Mouse (Mus musculus) stomach, postnatal 0 days (tissue): ENCODE measurements at regions not wholly inside any gene's neighbourhood (a gene's known extent, or its start where the extent isn't known, plus 50 kb on each side); places are given as distances from the start of the nearest gene placed in this dataset.

Experiments used
- ATAC-seq: fragments of 200-750 bp; cut with Nextera tagmentation; 2 replicates; pipeline ENCODE4 v1.8.0; 2017; ENCODE audit not compliant: low FRiP score, low TSS enrichment
- DNase-seq: peaks from one replicate; pipeline ENCODE4 v3.0.0-alpha.2; 2016; ENCODE audit warnings: low spot score
- H3K27ac ChIP-seq: fragments of 300-500 bp; sonication (generic); replicated peaks from 2 replicates; pipeline ENCODE4 v1.5.1; 2014; ENCODE audit warnings: mild to moderate bottlenecking, control low read depth
- H3K27me3 ChIP-seq: fragments of 300-500 bp; sonication (generic); 2 replicates; pipeline ENCODE4 v1.6.1; 2014; ENCODE audit warnings: low read length; ENCODE audit not compliant: control insufficient read depth, insufficient read depth
- H3K36me3 ChIP-seq: fragments of 300-500 bp; sonication (generic); 2 replicates; pipeline ENCODE4 v1.6.1; 2014; ENCODE audit warnings: low read length, mixed read lengths; ENCODE audit not compliant: control insufficient read depth, insufficient read depth
- H3K4me1 ChIP-seq: fragments of 300-500 bp; sonication (generic); replicated peaks from 2 replicates; pipeline ENCODE4 v1.6.1; 2014; ENCODE audit warnings: antibody characterized with exemption; ENCODE audit not compliant: control insufficient read depth, insufficient read depth
- H3K4me2 ChIP-seq: fragments of 300-500 bp; sonication (generic); replicated peaks from 2 replicates; pipeline ENCODE4 v1.6.1; 2014; ENCODE audit warnings: low read depth, mild to moderate bottlenecking, control low read depth, moderate library complexity
- H3K4me3 ChIP-seq: fragments of 300-500 bp; sonication (generic); 2 replicates; pipeline ENCODE4 v1.5.1; 2014; ENCODE audit warnings: low read depth, low read length, control low read depth
- H3K9ac ChIP-seq: fragments of 300-500 bp; sonication (generic); 2 replicates; pipeline ENCODE4 v1.6.1; 2014; ENCODE audit warnings: mild to moderate bottlenecking, low read length, control low read depth, mixed read lengths
- H3K9me3 ChIP-seq: fragments of 300-500 bp; sonication (generic); 2 replicates; pipeline ENCODE4 v1.6.1; 2016; ENCODE audit warnings: low read length; ENCODE audit not compliant: control insufficient read depth
- CTCF ChIP-seq: IDR thresholded peaks from 2 replicates; pipeline ENCODE4 v1.5.1; 2016; ENCODE audit warnings: antibody characterized with exemption, low read depth, mild to moderate bottlenecking, moderate library complexity
- EP300 ChIP-seq: optimal IDR thresholded peaks from 2 replicates; pipeline ENCODE3; 2016; ENCODE audit warnings: antibody characterized with exemption
- WGBS: fragments of 180-500 bp; shearing (Covaris S2); extraction: QIAGEN DNeasy Blood & Tissue Kit; methylation state at CpG from one replicate; pipeline ENCODE4 v1.1.7; 2014; 5-methylcytosine and 5-hydroxymethylcytosine counted together

GRCm38 (mm10) chr1:71948686-71949085, 263.4 kb downstream of the Mreg start:
- no peak overlapping the region for H3K4me3 ChIP-seq
- 74% methylated on average over 4 of the region's 4 CpGs for whole genome bisulfite sequencing
- ATAC-seq, result no peak
- DNase-seq, result no peak
- no peak overlapping the region for H3K27ac ChIP-seq
- no peaks in the 10 kb centered on the region for H3K27me3 ChIP-seq
- no peak for TF ChIP-seq CTCF
- no peak for TF ChIP-seq EP300
- H3K4me2 ChIP-seq, result no peak overlapping the region
- H3K9ac ChIP-seq, result no peak overlapping the region
- no peaks in the 10 kb centered on the region for H3K36me3 ChIP-seq
- H3K9me3 ChIP-seq, result no peaks in the 10 kb centered on the region
- no peaks in the 10 kb centered on the region for H3K4me1 ChIP-seq

- Histone ChIP-seq H3K4me2 (no peak overlapping the region), H3K9ac (no peak overlapping the region), H3K9me3 (no peaks in the 10 kb centered on the region), H3K4me1 (no peaks in the 10 kb centered on the region), H3K4me3 (no peak overlapping the region), H3K36me3 (no peaks in the 10 kb centered on the region), H3K27me3 (no peaks in the 10 kb centered on the region), H3K27ac (no peak overlapping the region)
- ATAC-seq (no peak), DNase-seq (no peak)
- TF ChIP-seq EP300 (no peak), CTCF (no peak)
- 78% methylated on average over 2 of the region's 2 CpGs for WGBS
These were observed 264.6 kb downstream of the Mreg start for GRCm38 (mm10) chr1:71947506-71947905.

DNA sequence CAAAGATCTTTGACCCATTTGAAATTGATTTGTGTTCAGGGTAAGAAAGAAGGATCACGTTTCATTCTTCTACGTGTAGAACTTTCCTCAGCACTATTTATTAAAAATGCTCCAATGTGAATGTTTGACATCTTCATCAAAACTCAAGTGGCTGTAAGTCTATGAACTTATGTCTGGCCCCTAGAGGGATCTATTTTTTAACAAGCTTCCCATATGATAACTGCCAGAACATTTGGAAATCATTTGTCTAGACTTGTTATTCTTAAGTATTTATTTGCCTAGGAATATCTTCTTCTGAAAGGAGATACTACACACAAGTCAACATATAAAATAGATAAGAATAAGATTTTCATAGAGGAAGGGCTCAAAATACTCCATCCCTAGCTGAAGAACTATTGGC, 265.2 kb downstream of the Mreg start:
- no peak for TF ChIP-seq CTCF
- TF ChIP-seq EP300, result no peak
- 45% methylated on average over 2 of the region's 2 CpGs for WGBS
- H3K4me3 ChIP-seq, result no peak overlapping the region
- ATAC-seq (no peak), DNase-seq (no peak)
- H3K4me2 ChIP-seq, result no peak overlapping the region
- no peaks in the 10 kb centered on the region for H3K36me3 ChIP-seq
- no peaks in the 10 kb centered on the region for H3K27me3 ChIP-seq
- no peak overlapping the region for H3K27ac ChIP-seq
- H3K4me1 ChIP-seq, result no peaks in the 10 kb centered on the region
- H3K9me3 ChIP-seq, result no peaks in the 10 kb centered on the region
- no peak overlapping the region for H3K9ac ChIP-seq

GRCm38 (mm10) chr1:71945070-71945469, 267.0 kb downstream of the Mreg start:
- Histone ChIP-seq H3K36me3 (no peaks in the 10 kb centered on the region), H3K4me1 (no peaks in the 10 kb centered on the region), H3K27me3 (no peaks in the 10 kb centered on the region), H3K27ac (no peak overlapping the region), H3K9ac (no peak overlapping the region), H3K4me3 (no peak overlapping the region), H3K4me2 (no peak overlapping the region), H3K9me3 (no peaks in the 10 kb centered on the region)
- TF ChIP-seq EP300 (no peak), CTCF (no peak)
- DNase-seq (peak; percentile 42), ATAC-seq (peak; percentile 67; the same call in 1 of the 2 replicates)
- 59% methylated on average over 6 of the region's 6 CpGs for WGBS

DNA sequence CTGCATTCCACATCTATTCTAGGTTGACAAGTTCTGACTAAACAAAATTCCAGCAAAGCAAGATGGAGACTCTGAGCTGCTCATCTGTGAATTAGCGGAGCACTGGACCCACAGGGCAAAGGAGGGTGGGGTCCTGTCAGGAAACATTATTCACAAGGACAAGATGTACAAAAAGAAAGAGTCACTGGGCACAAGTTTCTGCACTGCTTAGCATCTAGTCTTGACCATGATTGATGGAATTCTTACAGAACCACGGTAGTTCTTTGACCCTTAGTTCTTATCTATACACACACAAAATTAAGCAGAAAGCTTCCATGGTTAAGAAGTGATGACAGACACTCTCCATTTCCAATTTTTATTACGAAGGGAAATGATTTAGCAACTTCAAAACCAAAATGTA, 267.6 kb downstream of the Mreg start:
- no peak for DNase-seq
- Histone ChIP-seq H3K9me3 (no peaks in the 10 kb centered on the region), H3K4me2 (no peak overlapping the region), H3K4me1 (no peaks in the 10 kb centered on the region), H3K27ac (no peak overlapping the region), H3K9ac (no peak overlapping the region), H3K36me3 (no peaks in the 10 kb centered on the region), H3K4me3 (no peak overlapping the region), H3K27me3 (no peaks in the 10 kb centered on the region)
- TF ChIP-seq EP300, result no peak
- no peak for TF ChIP-seq CTCF
- ATAC-seq, result no peak
- WGBS, result 50% methylated on average over 3 of the region's 3 CpGs

- no peak overlapping the region for H3K4me2 ChIP-seq
- no peak for DNase-seq
- H3K27ac ChIP-seq, result no peak overlapping the region
- no peaks in the 10 kb centered on the region for H3K9me3 ChIP-seq
- H3K9ac ChIP-seq, result no peak overlapping the region
- no peaks in the 10 kb centered on the region for H3K36me3 ChIP-seq
- H3K27me3 ChIP-seq, result no peaks in the 10 kb centered on the region
- no peaks in the 10 kb centered on the region for H3K4me1 ChIP-seq
- TF ChIP-seq CTCF (no peak), EP300 (no peak)
- ATAC-seq, result no peak
- H3K4me3 ChIP-seq, result no peak overlapping the region
These were observed 270.0 kb downstream of the Mreg start for GRCm38 (mm10) chr1:71942145-71942544.

DNA sequence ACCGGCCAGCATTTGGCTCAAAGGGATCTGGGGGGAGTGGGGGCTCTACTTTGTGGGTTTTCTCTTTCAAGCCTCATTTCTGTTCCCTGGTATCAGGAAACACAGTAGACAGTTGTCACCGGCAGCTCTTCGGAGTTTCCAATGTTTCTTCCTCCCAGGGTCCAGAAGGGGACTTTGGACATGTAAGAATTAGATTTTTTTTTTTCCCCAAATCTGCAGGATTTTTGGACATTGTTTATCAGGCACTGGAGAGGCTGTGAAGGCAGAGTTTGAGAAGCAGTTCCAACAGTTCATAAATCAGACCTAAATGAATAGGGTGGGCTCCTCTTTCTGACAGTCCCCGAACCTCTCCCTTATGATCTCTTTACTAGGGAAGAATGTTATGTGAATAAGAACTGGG, 270.4 kb downstream of the Mreg start:
- ATAC-seq (no peak), DNase-seq (no peak)
- WGBS, result 71% methylated on average over 4 of the region's 4 CpGs
- Histone ChIP-seq H3K27ac (no peak overlapping the region), H3K4me2 (no peak overlapping the region), H3K9me3 (no peaks in the 10 kb centered on the region), H3K36me3 (no peaks in the 10 kb centered on the region), H3K27me3 (no peaks in the 10 kb centered on the region), H3K4me1 (no peaks in the 10 kb centered on the region), H3K9ac (no peak overlapping the region), H3K4me3 (no peak overlapping the region)
- TF ChIP-seq EP300 (no peak), CTCF (no peak)
